Mouse (Mus musculus) brain, adult 2 months (tissue): ENCODE data around the gene Stoml3.
A peak's percentile ranks its signal among the peaks of the same experiment; 100 is the strongest.

ENCODE experiments used
- DNase-seq: peaks from one replicate; pipeline ENCODE4 v3.0.0; 2011; ENCODE audit warnings: low read depth, low spot score

The Stoml3 gene

GRCm38 (mm10) chr3:53488353-53488752 lies at the start of gene Stoml3:
Gene Stoml3, plus strand, starts transcription at chr3:53488653.
- no peak for DNase-seq

- no peak for DNase-seq
Observed at GRCm38 (mm10) chr3:53445540-53445939, 42.9 kb upstream of the Stoml3 start.

- no peak for DNase-seq
Observed at GRCm38 (mm10) chr3:53446801-53447200, 41.7 kb upstream of the Stoml3 start.

GRCm38 (mm10) chr3:53448208-53448607 lies 40.2 kb upstream of the Stoml3 start:
- DNase-seq, result peak; percentile 95

GRCm38 (mm10) chr3:53450666-53451065 lies 37.8 kb upstream of the Stoml3 start:
- peak; percentile 76 for DNase-seq

GRCm38 (mm10) chr3:53452351-53452750 lies 36.1 kb upstream of the Stoml3 start:
- DNase-seq, result no peak

GRCm38 (mm10) chr3:53453346-53453745 lies 35.1 kb upstream of the Stoml3 start:
- no peak for DNase-seq

GRCm38 (mm10) chr3:53454005-53454404 lies 34.4 kb upstream of the Stoml3 start:
- DNase-seq, result no peak

- DNase-seq, result no peak
Observed at GRCm38 (mm10) chr3:53454561-53454960, 33.9 kb upstream of the Stoml3 start.

GRCm38 (mm10) chr3:53454984-53455383 lies 33.5 kb upstream of the Stoml3 start:
- DNase-seq, result no peak

GRCm38 (mm10) chr3:53457750-53458149 lies 30.7 kb upstream of the Stoml3 start:
- no peak for DNase-seq

- DNase-seq, result peak; percentile 53
Observed at GRCm38 (mm10) chr3:53460106-53460505, 28.3 kb upstream of the Stoml3 start.

- DNase-seq, result peak; percentile 12
Observed at GRCm38 (mm10) chr3:53462701-53463045, 25.8 kb upstream of the Stoml3 start.

GRCm38 (mm10) chr3:53463046-53463764 lies 25.2 kb upstream of the Stoml3 start, which contains the start of the genes Nhlrc3 and Proser1:
Gene Nhlrc3, minus strand, starts transcription at chr3:53463332.
Gene Proser1, plus strand, starts transcription at chr3:53463666.
- DNase-seq, result peak; percentile 100

- no peak for DNase-seq
Observed at GRCm38 (mm10) chr3:53463765-53464114, 24.7 kb upstream of the Stoml3 start.

GRCm38 (mm10) chr3:53464146-53464698 lies 24.2 kb upstream of the Stoml3 start:
- DNase-seq, result peak; percentile 36

GRCm38 (mm10) chr3:53465330-53465729 lies 23.1 kb upstream of the Stoml3 start:
- DNase-seq, result no peak

- no peak for DNase-seq
Observed at GRCm38 (mm10) chr3:53466481-53466880, 22.0 kb upstream of the Stoml3 start.

- no peak for DNase-seq
Observed at GRCm38 (mm10) chr3:53467356-53467755, 21.1 kb upstream of the Stoml3 start.

GRCm38 (mm10) chr3:53469650-53470049 lies 18.8 kb upstream of the Stoml3 start:
- DNase-seq, result no peak

GRCm38 (mm10) chr3:53472061-53472460 lies 16.4 kb upstream of the Stoml3 start:
- no peak for DNase-seq

GRCm38 (mm10) chr3:53474179-53474578 lies 14.3 kb upstream of the Stoml3 start:
- DNase-seq, result no peak

- DNase-seq, result peak; percentile 60
Observed at GRCm38 (mm10) chr3:53475889-53476288, 12.6 kb upstream of the Stoml3 start.
